Mouse (Mus musculus): ENCODE results near the gene Cntnap2.
A peak's percentile ranks its signal among the peaks of the same experiment; 100 is the strongest.

DNA sequence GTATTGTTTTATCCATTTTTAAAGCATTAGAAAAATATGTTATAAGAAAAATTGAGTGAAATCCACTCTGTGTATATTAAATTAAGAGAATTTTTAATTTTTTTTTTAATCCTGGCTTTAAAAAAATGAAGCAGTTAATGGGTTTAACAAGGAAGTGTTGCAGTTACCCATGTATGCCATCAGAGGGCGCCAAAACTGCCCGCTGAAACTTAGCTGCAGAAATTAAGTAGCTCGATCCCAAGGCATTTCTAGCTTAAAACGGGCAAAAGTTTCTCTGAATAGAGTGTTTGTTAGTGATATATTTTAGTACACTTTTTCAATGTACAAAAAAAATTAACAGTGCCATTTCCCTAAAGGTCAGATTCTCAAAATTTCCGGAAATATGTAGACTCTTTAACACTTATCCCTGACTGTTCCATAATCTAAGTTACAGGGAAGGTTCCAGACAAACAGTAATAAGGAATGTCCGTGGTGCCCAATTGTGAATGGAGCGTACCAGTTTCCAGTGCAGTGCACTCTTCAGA lies 2132.2 kb downstream of the Cntnap2 start:
- TF ChIP-seq CTCF (IDR thresholded peaks at IDR 0.05), result peak; percentile 90
- no peak for TF ChIP-seq EP300 (IDR thresholded peaks at IDR 0.05; ENCODE audit: insufficient read depth, low read depth, low read length)

Measured in heart, adult 2 months (tissue).